Mouse (Mus musculus) large intestine, adult 2 months (tissue): Measurements from ENCODE around the gene Sp100. TPM values are rescaled to one million over a fixed set of nuclear protein-coding genes. Genes with fewer than 3 reads are reported as not detected.

Experiments used
- DNase-seq: peaks from one replicate; pipeline ENCODE4 v3.0.0-alpha.2; 2012; ENCODE audit warnings: low read depth, low spot score
- WGBS: fragments of 180-500 bp; shearing (Covaris S2); methylation state at CpG from one replicate; pipeline ENCODE4 v1.1.7; 2018; 5-methylcytosine and 5-hydroxymethylcytosine counted together
- polyA plus RNA-seq: library from polyadenylated mRNA; depleted of rRNA; stranded (reverse); fragments of >200 nt; gene quantifications from 2 replicates; pipeline ENCODE4 v1.2.3, GENCODE M21; 2012; rRNA removed

Gene Sp100
- polyA plus RNA-seq, 1 experiment: 6.4 TPM

DNA sequence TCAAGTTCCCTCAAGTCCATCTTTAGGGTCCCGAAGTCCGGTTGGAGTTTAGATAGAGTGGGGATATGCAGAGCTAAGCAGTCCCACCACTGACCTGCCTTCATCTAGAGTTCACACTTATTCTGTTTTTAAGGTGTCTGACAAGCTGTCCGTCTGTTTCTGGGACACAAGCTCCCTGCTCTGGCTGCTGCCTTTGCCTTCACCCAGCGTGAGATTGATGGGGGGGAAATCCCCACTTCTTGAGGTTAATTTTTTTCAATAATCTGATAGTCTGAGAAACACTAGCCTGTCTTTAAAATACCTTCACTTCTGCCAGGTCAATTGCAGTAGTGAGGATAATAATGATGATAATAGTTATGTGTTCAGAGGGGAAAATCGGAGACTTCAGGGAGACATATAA, 92.5 kb downstream of the Sp100 start:
- WGBS: 71% methylated on average over 5 of the region's 5 CpGs
- DNase-seq: no peak

GRCm38 (mm10) chr1:85742916-85743505, 93.2 kb downstream of the Sp100 start:
- DNase-seq: no peak
- WGBS: 29% methylated on average over 2 of the region's 2 CpGs

GRCm38 (mm10) chr1:85744539-85744938, 94.8 kb downstream of the Sp100 start:
- no peak for DNase-seq
- 59% methylated on average over 3 of the region's 3 CpGs for WGBS

GRCm38 (mm10) chr1:85746511-85746910, 96.7 kb downstream of the Sp100 start:
- no peak for DNase-seq
- 87% methylated on average over 5 of the region's 5 CpGs for WGBS

DNA sequence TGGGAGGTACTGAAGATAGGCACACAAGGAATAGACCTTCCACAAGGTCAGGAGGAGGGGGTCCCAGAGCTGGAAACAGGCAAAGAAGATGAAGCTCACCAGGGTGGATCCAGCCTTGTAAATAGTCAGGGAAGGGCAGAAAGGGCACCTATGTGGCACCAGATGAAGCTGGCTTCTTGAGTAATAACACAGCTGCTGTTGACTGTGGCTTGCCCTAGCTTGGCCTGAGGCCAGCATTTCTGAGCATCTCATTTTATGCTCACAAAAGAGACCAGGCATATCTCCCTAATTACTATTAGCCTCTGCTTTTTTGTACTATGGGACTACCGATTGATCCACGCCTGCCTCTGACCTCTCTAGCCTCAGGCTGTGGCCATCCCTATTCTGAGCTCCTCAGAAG, 100.0 kb downstream of the Sp100 start:
- WGBS: 86% methylated on average over 2 of the region's 2 CpGs
- no peak for DNase-seq

DNA sequence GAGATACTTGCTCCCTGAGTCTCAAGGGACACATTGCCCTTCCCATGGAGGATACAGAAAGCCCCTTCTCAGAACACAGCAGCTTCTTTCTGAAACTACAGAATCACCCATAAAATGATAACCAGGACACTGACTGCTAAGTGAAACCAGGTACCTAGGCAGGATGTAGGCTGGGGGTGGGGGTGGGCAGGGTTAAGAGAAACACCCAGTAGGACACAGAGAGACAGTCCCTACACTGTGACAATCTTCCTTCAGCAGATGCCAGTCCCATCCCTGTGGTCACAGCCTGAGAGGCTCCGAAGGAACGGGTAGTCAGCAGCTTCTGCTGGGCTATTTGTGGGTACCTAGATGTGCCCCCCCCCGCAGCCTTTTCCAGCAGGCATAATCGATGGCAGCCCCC, 100.9 kb downstream of the Sp100 start:
- WGBS: 95% methylated on average over 4 of the region's 4 CpGs

DNA sequence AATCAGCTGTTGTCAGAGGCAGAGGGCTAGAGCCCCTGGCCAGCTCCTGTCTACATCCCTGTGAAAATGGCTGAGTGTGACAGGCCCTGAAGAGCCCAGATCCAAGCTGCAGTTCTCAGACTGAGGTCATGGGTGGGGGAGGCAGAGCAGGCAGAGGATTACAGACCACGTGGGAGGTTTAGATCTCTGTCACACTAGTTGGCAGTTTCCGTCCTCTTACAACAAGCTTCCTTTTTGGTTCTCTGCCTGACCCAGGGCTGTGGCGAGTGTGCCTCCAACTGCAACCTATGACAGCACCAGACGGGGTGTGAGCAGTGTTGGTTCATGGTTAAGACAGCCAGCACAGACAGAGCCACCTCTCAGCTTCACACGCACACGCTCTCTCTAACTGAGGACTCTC, 101.7 kb downstream of the Sp100 start:
- no peak for DNase-seq
- 58% methylated on average over 6 of the region's 6 CpGs for WGBS

More for the DNA sequence above, 100.9 kb downstream of the Sp100 start:
- DNase-seq: no peak

DNA sequence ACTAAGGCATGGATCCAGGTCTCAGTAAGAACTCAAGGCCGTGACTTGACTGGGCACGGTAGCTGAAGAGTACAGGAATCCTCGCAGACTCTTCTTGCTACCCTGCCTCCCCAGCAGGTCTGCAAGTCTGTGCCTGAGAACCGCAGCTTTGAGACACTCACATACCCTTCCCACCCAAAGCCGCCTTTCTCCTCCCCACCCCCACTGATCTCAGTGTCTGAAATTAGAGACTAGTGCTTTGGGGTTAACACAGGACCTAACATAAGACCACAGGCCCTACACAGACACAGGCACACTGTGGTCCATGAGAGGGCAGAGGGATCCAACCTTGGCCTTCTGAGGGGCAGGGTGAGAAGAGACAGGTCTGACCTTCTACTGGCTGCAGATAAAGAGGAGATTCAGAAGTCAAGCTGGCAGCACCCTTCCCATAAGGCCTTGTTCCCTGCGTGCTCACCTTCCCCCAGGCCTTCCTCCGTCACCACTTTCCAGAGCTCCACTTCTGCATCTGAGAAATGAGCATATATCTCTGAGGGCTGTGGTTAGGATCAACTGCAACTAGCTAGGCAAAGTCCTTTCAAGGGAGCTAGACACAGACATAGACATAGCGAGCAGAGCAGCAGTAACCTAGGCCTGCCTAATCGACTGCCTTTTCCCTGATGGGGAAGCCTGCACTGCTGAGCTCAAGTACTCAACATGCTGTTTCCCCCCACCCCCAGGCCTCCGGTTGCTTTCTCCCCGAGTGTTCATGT, 102.3 kb downstream of the Sp100 start:
- WGBS: 83% methylated on average over 11 of the region's 11 CpGs
- DNase-seq: no peak

- DNase-seq: no peak
- 74% methylated on average over 6 of the region's 6 CpGs for WGBS
Observed at GRCm38 (mm10) chr1:85757531-85758230, 107.9 kb downstream of the Sp100 start.

- DNase-seq: no peak
- 41% methylated on average over 14 of the region's 14 CpGs for WGBS
Observed at GRCm38 (mm10) chr1:85758231-85758968, 108.6 kb downstream of the Sp100 start.

GRCm38 (mm10) chr1:85758969-85759293, 109.1 kb downstream of the Sp100 start:
- WGBS: 33% methylated on average over 1 of the region's 1 CpGs
- DNase-seq: no peak

Other genes with a start within 250 kb of the Sp100 start
- 0.41 TPM in 1 of 2 replicates, not detected in the other for gene G530012D18Rik, start 74.3 kb upstream of the Sp100 start, polyA plus RNA-seq
- gene Sp110, start 51.2 kb upstream of the Sp100 start, polyA plus RNA-seq: 10.1 and 12.5 TPM in 2 replicates
- 6.2 and 8.7 TPM in 2 replicates for gene Sp140, start 49.6 kb upstream of the Sp100 start, polyA plus RNA-seq
- 2.6 and 2.8 TPM in 2 replicates for gene A630001G21Rik, start 128.7 kb downstream of the Sp100 start, polyA plus RNA-seq
- gene Cab39, start 143.5 kb downstream of the Sp100 start, polyA plus RNA-seq: 43.8 and 66.4 TPM in 2 replicates
- 107 and 112 TPM in 2 replicates for gene Itm2c, start 244.3 kb downstream of the Sp100 start, polyA plus RNA-seq